Mouse (Mus musculus) CH12.LX (cell line): ENCODE results near the gene Fam162b. TPM values are rescaled to one million over a fixed set of nuclear protein-coding genes. Genes with fewer than 3 reads are reported as not detected.

Experiments
- DNase-seq: peaks from one replicate; pipeline ENCODE4 v3.0.0-alpha.2; 2013; ENCODE audit errors: extremely low read depth
- H3K27ac ChIP-seq: 2 replicates; pipeline ENCODE4 v1.5.1; 2012; ENCODE audit warnings: low read depth, mild to moderate bottlenecking, control low read depth, moderate library complexity; ENCODE audit not compliant: insufficient read depth
- H3K27me3 ChIP-seq: replicated peaks from 2 replicates; pipeline ENCODE3; 2012; ENCODE audit warnings: inconsistent platforms
- H3K36me3 ChIP-seq, 2 experiments: replicated peaks in 1 of 2; 2 replicates each; pipeline versions ENCODE3 to v1.6.1; 2012; ENCODE audit warnings: inconsistent platforms in 1 of 2, low read length in 1 of 2, mild to moderate bottlenecking in 1 of 2, mixed read lengths in 1 of 2, moderate library complexity in 1 of 2; ENCODE audit not compliant: control insufficient read depth in 1 of 2, insufficient read depth in 1 of 2
- H3K4me1 ChIP-seq, 2 experiments: 2 replicates each; pipeline ENCODE4 v1.6.1; 2012; ENCODE audit warnings: inconsistent platforms in 1 of 2, moderate library complexity in 1 of 2; ENCODE audit not compliant: insufficient read depth in 2 of 2, control insufficient read depth in 1 of 2
- H3K4me2 ChIP-seq: 2 replicates; pipeline ENCODE4 v1.6.1; 2012; ENCODE audit warnings: low read depth, mild to moderate bottlenecking, control low read depth; ENCODE audit not compliant: poor library complexity, insufficient read depth, severe bottlenecking
- H3K4me3 ChIP-seq, 3 experiments: fragments of 150-350 bp in 1 of 3; sonication (generic) in 1 of 3; replicated peaks in 1 of 3; 2 replicates each; pipeline versions ENCODE3 to v1.5.1; 2011 to 2012; ENCODE audit warnings: low read depth in 2 of 3, low read length in 2 of 3, mild to moderate bottlenecking in 2 of 3, moderate library complexity in 2 of 3, control low read depth in 1 of 3, improper control_type of control experiment in 1 of 3, inconsistent platforms in 1 of 3, mixed read lengths in 1 of 3; ENCODE audit not compliant: poor library complexity in 1 of 3
- H3K79me2 ChIP-seq: replicated peaks from 2 replicates; pipeline ENCODE4 v1.6.1; 2012; ENCODE audit warnings: mild to moderate bottlenecking, moderate library complexity; ENCODE audit not compliant: control insufficient read depth, poor library complexity, insufficient read depth, severe bottlenecking; ENCODE audit errors: extremely low read depth
- H3K9ac ChIP-seq: 2 replicates; pipeline ENCODE4 v1.6.1; 2012; ENCODE audit warnings: low read depth, mild to moderate bottlenecking, control low read depth, moderate library complexity; ENCODE audit not compliant: insufficient read depth
- H3K9me3 ChIP-seq: replicated peaks from 2 replicates; pipeline ENCODE3; 2012; ENCODE audit warnings: low read length, inconsistent platforms, mixed read lengths
- BHLHE40 ChIP-seq: IDR thresholded peaks from 2 replicates; pipeline ENCODE4 v1.6.1; 2011; ENCODE audit warnings: mild to moderate bottlenecking, low read depth, low read length, improper control_type of control experiment
- CHD1 ChIP-seq: IDR thresholded peaks from 2 replicates; pipeline ENCODE4 v1.6.1; 2012; ENCODE audit warnings: low read depth, low read length, improper control_type of control experiment, inconsistent platforms
- CHD2 ChIP-seq: IDR thresholded peaks from 2 replicates; pipeline ENCODE4 v1.6.1; 2011; ENCODE audit warnings: low read length, improper control_type of control experiment
- CTCF ChIP-seq, 2 experiments: IDR thresholded peaks in 1 of 2; conservative IDR thresholded peaks in 1 of 2; 2 replicates each; pipeline ENCODE4 v1.5.1; 2011 to 2012; ENCODE audit warnings: low read depth in 2 of 2, low read length in 2 of 2, improper control_type of control experiment in 1 of 2, inconsistent platforms in 1 of 2, mild to moderate bottlenecking in 1 of 2, moderate library complexity in 1 of 2
- E2F4 ChIP-seq: IDR thresholded peaks from 2 replicates; pipeline ENCODE4 v1.6.1; 2011; ENCODE audit warnings: low read depth, low read length, improper control_type of control experiment; ENCODE audit not compliant: insufficient replicate concordance
- ELF1 ChIP-seq: IDR thresholded peaks from 2 replicates; pipeline ENCODE4 v1.6.1; 2014; ENCODE audit warnings: low read depth, mild to moderate bottlenecking, inconsistent platforms, low read length, improper control_type of control experiment
- GABPA ChIP-seq: IDR thresholded peaks from 2 replicates; pipeline ENCODE4 v1.6.1; 2012; ENCODE audit warnings: low read depth, low read length, improper control_type of control experiment, inconsistent platforms; ENCODE audit not compliant: insufficient replicate concordance
- HCFC1 ChIP-seq: IDR thresholded peaks from 2 replicates; pipeline ENCODE4 v1.6.1; 2012; ENCODE audit warnings: low read depth, mild to moderate bottlenecking, inconsistent platforms, low read length, improper control_type of control experiment
- JUN ChIP-seq: IDR thresholded peaks from 2 replicates; pipeline ENCODE4 v1.6.1; 2011; ENCODE audit warnings: low read depth, mild to moderate bottlenecking, low read length, improper control_type of control experiment, moderate library complexity; ENCODE audit not compliant: insufficient read depth
- JUND ChIP-seq: conservative IDR thresholded peaks from 2 replicates; pipeline ENCODE4 v1.6.1; 2011; ENCODE audit warnings: low read depth, low read length, improper control_type of control experiment
- MAFK ChIP-seq: IDR thresholded peaks from 2 replicates; pipeline ENCODE4 v1.6.1; 2011; ENCODE audit warnings: low read length, improper control_type of control experiment; ENCODE audit not compliant: insufficient replicate concordance
- MAX ChIP-seq: IDR thresholded peaks from 2 replicates; pipeline ENCODE4 v1.6.1; 2011; ENCODE audit warnings: low read length, improper control_type of control experiment
- MAZ ChIP-seq: IDR thresholded peaks from 2 replicates; pipeline ENCODE4 v1.6.1; 2012; ENCODE audit warnings: low read depth, mild to moderate bottlenecking, inconsistent platforms, low read length, improper control_type of control experiment, moderate library complexity
- MEF2A ChIP-seq: IDR thresholded peaks from 2 replicates; pipeline ENCODE4 v1.6.1; 2014; ENCODE audit warnings: low read depth, mild to moderate bottlenecking, inconsistent platforms, low read length, improper control_type of control experiment, borderline replicate concordance
- MYC ChIP-seq: IDR thresholded peaks from 2 replicates; pipeline ENCODE4 v1.6.1; 2011; ENCODE audit warnings: low read depth, mild to moderate bottlenecking, improper control_type of control experiment, low read length
- PAX5 ChIP-seq: IDR thresholded peaks from 2 replicates; pipeline ENCODE4 v1.6.1; 2012; ENCODE audit warnings: low read length, inconsistent platforms, mixed read lengths
- RAD21 ChIP-seq: IDR thresholded peaks from 2 replicates; pipeline ENCODE4 v1.6.1; 2011; ENCODE audit warnings: low read depth, mild to moderate bottlenecking, low read length, improper control_type of control experiment, moderate library complexity
- RCOR1 ChIP-seq: conservative IDR thresholded peaks from 2 replicates; pipeline ENCODE4 v1.6.1; 2012; ENCODE audit warnings: low read depth, mild to moderate bottlenecking, inconsistent platforms, low read length, improper control_type of control experiment
- SMC3 ChIP-seq: IDR thresholded peaks from 2 replicates; pipeline ENCODE4 v1.6.1; 2011; ENCODE audit warnings: low read depth, low read length, improper control_type of control experiment
- TCF12 ChIP-seq: IDR thresholded peaks from 2 replicates; pipeline ENCODE4 v1.6.1; 2014; ENCODE audit warnings: low read depth, mild to moderate bottlenecking, inconsistent platforms, low read length, improper control_type of control experiment
- UBTF ChIP-seq: IDR thresholded peaks from 2 replicates; pipeline ENCODE4 v1.6.1; 2012; ENCODE audit warnings: low read depth, mild to moderate bottlenecking, inconsistent platforms, low read length, improper control_type of control experiment, moderate library complexity
- USF1 ChIP-seq: IDR thresholded peaks from 2 replicates; pipeline ENCODE4 v1.6.1; 2014; ENCODE audit warnings: low read depth, mild to moderate bottlenecking, inconsistent platforms, low read length, improper control_type of control experiment
- USF2 ChIP-seq: conservative IDR thresholded peaks from 2 replicates; pipeline ENCODE4 v1.6.1; 2011; ENCODE audit warnings: low read depth, low read length, improper control_type of control experiment
- ZKSCAN1 ChIP-seq: IDR thresholded peaks from 2 replicates; pipeline ENCODE4 v1.6.1; 2012; ENCODE audit warnings: low read depth, inconsistent platforms, low read length, improper control_type of control experiment, borderline replicate concordance
- ZNF384 ChIP-seq: IDR thresholded peaks from 2 replicates; pipeline ENCODE4 v1.6.1; 2012; ENCODE audit warnings: low read depth, low read length, improper control_type of control experiment, inconsistent platforms
- dilution Hi-C: fragments of 300-500 bp; cut with MboI; formaldehyde crosslinking; loops from 2 replicates; pipeline ENCODE4 v1.14.3; 2020; ENCODE audit warnings: low sequenced_read_pairs; ENCODE audit not compliant: extremely low pct_unique_long_range_greater_than_20kb, extremely low pct_ligation_motif_present
- in situ Hi-C: fragments of 300-500 bp; cut with MboI; formaldehyde crosslinking; loops from 3 replicates; pipeline ENCODE4 v1.14.3; 2019; ENCODE audit warnings: low sequenced_read_pairs, low pct_ligation_motif_present, low pct_unique_long_range_greater_than_20kb, mixed read lengths
- polyA plus RNA-seq: library from polyadenylated mRNA; unstranded; fragments of >175 nt; gene quantifications from 2 replicates; pipeline ENCODE4 v1.2.1, GENCODE M21; 2012; ENCODE audit warnings: low read depth; ENCODE audit not compliant: insufficient read length
- total RNA-seq, 2 experiments: library from RNA; depleted of rRNA; stranded (reverse); fragments of 300-350 nt in 1 of 2; fragments of >200 nt in 1 of 2; gene quantifications; 2 replicates each; pipeline ENCODE4 v1.2.3; 2012 to 2014

The Fam162b gene
- total and polyA plus RNA-seq, 3 experiments: 0.86 TPM; not detected in 2

DNA sequence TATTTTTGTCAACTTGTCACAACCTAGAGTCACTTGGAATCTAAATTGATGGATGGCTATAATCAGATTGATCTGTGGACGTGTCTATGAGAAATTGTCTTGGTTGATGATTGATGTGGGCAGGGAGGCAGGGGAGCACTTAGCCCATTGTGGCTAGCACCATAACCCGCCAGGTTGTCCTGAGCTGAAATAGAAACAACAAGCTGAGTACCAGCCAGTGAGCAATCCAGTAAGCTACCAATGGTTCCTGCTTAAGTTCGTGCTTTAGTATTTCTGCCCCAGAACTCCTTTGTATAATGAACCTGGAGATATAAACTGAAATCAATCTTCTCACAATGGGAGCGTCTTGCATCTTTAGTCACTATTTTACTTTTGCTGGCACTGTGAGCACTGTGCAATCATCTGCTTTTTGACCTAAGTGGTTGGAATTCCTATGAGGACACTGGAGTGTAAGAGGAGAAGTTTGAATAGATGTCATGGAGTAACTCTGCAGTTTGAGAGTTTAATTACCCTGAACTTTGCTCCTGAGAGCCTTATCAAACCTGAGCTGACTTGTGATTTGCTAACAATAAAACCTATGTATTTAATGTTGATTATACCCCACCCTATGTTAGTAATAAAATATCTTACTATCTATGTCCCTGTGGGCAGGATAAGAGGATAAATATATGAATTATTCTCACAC lies 19.6 kb upstream of the Fam162b start:
- H3K27ac ChIP-seq: no peak overlapping the region
- H3K79me2 ChIP-seq: no peaks in the 10 kb centered on the region
- in situ Hi-C loops (no loop called here), dilution Hi-C loops (no loop called here)
- no peak for DNase-seq
- H3K9me3 ChIP-seq: no peaks in the 10 kb centered on the region
- H3K36me3 ChIP-seq: no peaks in the 10 kb centered on the region
- H3K27me3 ChIP-seq: no peaks in the 10 kb centered on the region
- H3K9ac ChIP-seq: no peak overlapping the region
- TF ChIP-seq E2F4: no peak
- no peak for TF ChIP-seq ELF1
- no peak for TF ChIP-seq RAD21
- TF ChIP-seq MEF2A: no peak
- TF ChIP-seq JUN: no peak
- TF ChIP-seq PAX5: no peak
- no peak for TF ChIP-seq CHD2
- no peak for TF ChIP-seq MAZ
- TF ChIP-seq UBTF: no peak
- no peak for TF ChIP-seq CTCF (conservative IDR thresholded peaks at IDR 0.05 in 1 of 2, IDR thresholded peaks at IDR 0.05 in 1 of 2; ENCODE audit: low read depth in 2 of 2, low read length in 2 of 2)
- no peak for TF ChIP-seq MYC
- no peak for TF ChIP-seq USF2
- no peak for TF ChIP-seq HCFC1
- no peak for TF ChIP-seq JUND
- no peak for TF ChIP-seq MAX
- TF ChIP-seq MAFK: no peak
- no peak for TF ChIP-seq RCOR1
- no peak for TF ChIP-seq BHLHE40
- TF ChIP-seq CHD1: no peak
- no peak for TF ChIP-seq SMC3
- H3K4me3 ChIP-seq: no peak overlapping the region
- no peak overlapping the region for H3K4me2 ChIP-seq
- no peaks in the 10 kb centered on the region for H3K4me1 ChIP-seq

DNA sequence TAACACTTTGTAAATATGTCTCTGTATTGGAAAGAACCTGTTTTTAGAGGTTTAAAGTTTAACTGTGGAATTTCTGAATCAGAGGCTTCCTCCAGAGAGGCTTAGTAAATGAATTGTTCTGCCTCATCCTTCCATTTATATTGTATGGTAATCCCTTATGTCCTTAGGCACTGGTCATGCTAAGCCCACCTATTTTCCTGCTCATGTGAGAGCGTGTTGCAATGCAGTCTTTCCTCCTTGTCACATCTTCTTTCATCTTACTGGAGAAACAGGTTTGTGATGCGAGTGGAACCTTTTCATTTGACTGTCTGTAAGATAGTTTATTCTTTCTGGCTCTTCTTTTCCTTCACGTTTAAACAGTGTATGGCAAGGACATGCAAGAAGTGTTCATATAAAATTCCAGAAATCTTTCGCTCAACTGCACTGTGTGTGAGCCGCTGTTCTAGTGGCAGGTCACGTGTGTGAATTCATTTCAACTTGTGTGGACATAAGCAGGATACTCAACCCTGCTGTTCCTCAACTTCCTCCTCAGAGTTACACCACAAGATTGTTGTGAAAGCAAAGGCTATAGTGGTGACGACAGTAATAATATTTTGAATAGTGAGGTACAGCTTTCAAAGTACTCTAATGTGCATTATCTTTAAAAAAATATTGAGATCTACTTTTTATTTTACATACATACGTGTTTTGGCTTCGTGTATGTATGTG lies 6.8 kb upstream of the Fam162b start:
- H3K27ac ChIP-seq: no peak overlapping the region
- H3K4me1 ChIP-seq: peaks cover 0 to 2% of the 10 kb centered on the region in 2 experiments; a peak in 2 of 4 replicates
- no peak overlapping the region for H3K9ac ChIP-seq
- no peaks in the 10 kb centered on the region for H3K27me3 ChIP-seq
- no peak overlapping the region for H3K4me2 ChIP-seq
- H3K9me3 ChIP-seq: peaks cover 5% of the 10 kb centered on the region
- H3K36me3 ChIP-seq: no peaks in the 10 kb centered on the region
- no peak for DNase-seq
- dilution Hi-C loops: no loop called here
- H3K4me3 ChIP-seq: no peak overlapping the region
- no peaks in the 10 kb centered on the region for H3K79me2 ChIP-seq
- TF ChIP-seq TCF12 (no peak), CHD2 (no peak), CTCF (conservative IDR thresholded peaks at IDR 0.05 in 1 of 2, IDR thresholded peaks at IDR 0.05 in 1 of 2; ENCODE audit: low read depth in 2 of 2, low read length in 2 of 2) (no peak), USF1 (no peak), ZNF384 (no peak), MAZ (no peak), ZKSCAN1 (no peak), GABPA (no peak), JUND (no peak)
- TF ChIP-seq, all 38 proteins: peak for 0
- in situ Hi-C loops: no loop called here
